Mouse (Mus musculus) thymus, postnatal 10 days (tissue): ENCODE results near the gene Gp9.

ENCODE experiments used
- DNase-seq, 2 experiments: peaks; one replicate each; pipeline ENCODE4 v3.0.0; 2021; ENCODE audit warnings: low spot score in 2 of 2

Gp9 gene

GRCm38 (mm10) chr6:87787108-87787890, 9.4 kb downstream of the Gp9 start:
- DNase-seq, result no peak

DNA sequence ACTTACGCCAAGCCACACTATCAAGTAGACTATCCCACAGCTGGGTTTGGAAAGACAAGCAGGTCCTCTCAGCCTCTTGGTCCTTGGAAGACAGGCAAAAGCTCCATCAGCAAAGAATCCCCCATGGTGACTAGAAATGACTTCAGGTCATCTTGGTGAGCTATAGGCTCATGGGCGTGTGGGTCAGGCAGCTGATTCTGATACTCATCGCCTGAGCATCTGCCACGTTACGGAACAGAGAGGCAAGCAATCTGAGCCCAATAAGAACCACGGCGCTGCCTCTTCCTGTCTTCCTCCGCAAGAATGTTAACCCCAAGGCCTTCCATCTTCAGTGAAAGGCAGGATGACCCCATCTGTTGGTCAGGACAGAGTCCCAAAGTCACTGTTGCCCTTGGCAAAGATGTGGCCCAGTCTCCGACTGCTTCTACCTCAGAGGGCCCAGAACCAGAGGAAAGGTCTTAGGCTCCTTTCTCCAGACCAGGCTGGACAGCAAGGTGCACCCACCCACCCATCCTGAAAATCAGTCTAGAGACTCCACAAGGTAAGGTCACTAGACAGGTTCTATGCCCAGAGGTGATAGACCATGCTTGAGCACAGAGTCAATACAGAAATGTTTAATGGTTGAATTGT, 10.5 kb downstream of the Gp9 start:
- DNase-seq, result no peak

- no peak for DNase-seq
Measured at GRCm38 (mm10) chr6:87788896-87789587, 11.2 kb downstream of the Gp9 start.

GRCm38 (mm10) chr6:87789791-87790190, 11.9 kb downstream of the Gp9 start:
- DNase-seq, result no peak

DNA sequence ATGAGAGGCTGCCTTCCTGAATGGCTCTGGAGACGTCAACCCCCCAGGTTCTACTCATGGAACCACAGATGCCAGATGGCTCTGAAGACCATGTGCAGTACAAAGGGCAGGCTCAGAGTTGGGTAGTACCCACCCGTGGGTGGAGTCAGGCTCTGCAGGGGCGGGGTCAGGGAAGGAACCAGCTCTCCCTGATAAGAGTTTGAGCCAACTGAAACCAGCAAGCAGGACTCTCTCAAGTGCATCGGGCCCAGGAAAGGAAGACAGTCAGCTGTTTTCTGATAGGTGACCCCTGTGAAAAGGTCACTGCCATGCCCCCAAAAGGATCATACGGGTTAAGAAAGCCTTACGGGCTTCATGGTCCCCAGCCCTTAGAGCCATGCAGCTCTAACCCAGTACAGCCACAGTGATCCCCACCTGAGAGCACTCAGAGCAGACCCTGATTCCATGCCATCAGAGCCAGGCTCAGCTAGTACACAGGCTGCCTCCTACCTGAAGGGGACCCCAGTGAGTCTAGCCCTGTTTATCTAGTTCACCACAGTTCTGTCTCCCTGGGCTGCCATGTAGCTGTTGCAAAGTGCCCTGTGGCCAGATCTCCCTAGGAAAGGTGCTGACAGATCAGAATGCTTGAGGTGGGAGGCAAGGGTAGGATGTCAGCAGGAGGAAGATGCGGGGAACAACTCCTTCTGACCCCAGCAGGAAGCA, 13.1 kb downstream of the Gp9 start:
- DNase-seq, result peak in 1 of 2 experiments; percentile 17

DNA sequence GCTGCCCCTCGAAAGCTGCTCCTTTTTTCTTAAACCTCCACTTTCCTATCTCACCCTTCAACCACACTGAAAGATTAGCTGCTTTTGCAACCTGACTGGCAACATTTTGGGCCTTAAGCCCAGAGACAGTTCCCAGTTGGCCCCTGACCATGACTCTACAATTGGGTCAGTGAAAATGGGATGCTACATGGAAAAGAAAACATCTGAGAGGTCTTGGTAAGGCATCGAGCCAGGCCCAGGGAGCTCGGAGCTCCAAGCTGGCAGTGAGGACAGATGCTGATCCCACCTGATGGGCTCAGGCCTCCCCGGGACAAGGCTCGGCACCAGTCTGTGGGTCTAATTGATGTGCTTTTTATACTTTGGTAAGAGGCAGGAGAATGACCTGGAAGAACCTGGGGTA, 14.0 kb downstream of the Gp9 start:
- DNase-seq, result no peak

- DNase-seq, result no peak
Measured at GRCm38 (mm10) chr6:87793821-87794510, 16.1 kb downstream of the Gp9 start.

GRCm38 (mm10) chr6:87795385-87796150, 17.7 kb downstream of the Gp9 start:
- no peak for DNase-seq

DNA sequence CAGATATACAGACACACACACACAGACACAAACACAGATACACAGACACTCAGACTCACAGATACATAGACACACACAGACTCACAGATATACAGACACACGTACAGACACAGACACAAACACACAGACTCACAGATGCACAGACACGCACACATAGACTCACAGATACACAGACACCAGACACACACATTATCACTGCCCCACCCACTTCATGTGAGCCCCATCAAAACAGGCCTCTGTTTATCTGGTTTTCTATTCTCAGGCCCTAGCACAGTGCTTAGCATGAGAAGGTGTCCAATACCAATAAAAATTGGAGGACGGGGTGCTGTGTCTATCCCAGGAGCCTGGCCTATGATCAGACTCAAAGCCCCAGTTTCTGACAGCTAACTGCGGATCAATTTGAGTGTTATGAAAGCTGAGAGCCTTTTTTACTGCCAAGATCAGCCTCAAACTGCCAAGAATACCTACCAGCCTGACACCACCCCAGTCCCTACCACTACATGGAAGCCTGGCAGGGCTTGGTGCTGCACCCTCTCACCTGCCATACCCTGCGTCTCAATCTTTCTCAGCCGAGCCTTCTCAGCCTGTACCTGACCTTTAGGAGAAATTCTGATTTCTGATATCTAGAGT, 18.5 kb downstream of the Gp9 start:
- no peak for DNase-seq

DNA sequence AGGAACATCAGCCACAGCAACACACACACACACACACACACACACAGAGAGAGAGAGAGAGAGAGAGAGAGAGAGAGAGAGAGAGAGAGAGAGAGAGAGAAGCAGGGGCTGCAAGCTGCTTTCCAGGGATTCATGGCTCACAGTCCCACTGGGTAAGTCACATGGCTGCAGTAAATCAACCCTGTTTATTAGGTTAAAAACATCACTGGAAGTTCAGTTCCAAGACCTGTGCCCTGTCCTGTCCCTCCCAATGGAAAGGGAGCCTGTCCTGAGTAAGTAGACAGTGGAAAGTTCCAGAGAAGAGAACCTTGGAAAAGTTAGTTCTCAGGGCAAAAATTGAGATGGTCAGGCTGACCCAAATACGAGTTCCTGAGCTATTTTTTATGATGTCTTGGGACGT, 19.4 kb downstream of the Gp9 start:
- no peak for DNase-seq

DNA sequence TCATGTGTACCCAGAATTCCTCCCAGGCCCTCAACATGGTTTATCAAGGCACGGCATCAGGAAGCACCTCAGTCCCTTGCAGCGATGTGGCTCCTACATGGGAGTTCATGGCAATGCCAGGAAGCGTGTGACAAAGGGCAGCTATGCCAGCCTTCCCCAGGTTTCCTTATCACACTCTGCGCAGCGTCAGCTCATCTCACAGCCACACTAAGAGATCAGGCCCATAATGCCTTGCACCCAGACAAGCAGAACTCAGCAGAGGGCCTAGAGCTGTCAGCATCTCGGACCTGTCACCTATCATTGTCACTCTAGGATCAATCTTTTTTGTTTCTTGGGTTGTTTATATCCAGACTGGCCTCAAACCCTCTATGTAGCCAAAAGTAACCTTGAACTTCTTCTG, 21.7 kb downstream of the Gp9 start:
- DNase-seq, result no peak

- no peak for DNase-seq
Measured at GRCm38 (mm10) chr6:87802462-87802861, 24.6 kb downstream of the Gp9 start.

- no peak for DNase-seq
Measured at GRCm38 (mm10) chr6:87804036-87804435, 26.2 kb downstream of the Gp9 start.

- DNase-seq, result no peak
Measured at GRCm38 (mm10) chr6:87804886-87805285, 27.0 kb downstream of the Gp9 start.

- DNase-seq, result no peak
Measured at GRCm38 (mm10) chr6:87805448-87805847, 27.6 kb downstream of the Gp9 start.

GRCm38 (mm10) chr6:87806028-87806427, 28.2 kb downstream of the Gp9 start:
- no peak for DNase-seq

GRCm38 (mm10) chr6:87806857-87807256, 29.0 kb downstream of the Gp9 start:
- no peak for DNase-seq

DNA sequence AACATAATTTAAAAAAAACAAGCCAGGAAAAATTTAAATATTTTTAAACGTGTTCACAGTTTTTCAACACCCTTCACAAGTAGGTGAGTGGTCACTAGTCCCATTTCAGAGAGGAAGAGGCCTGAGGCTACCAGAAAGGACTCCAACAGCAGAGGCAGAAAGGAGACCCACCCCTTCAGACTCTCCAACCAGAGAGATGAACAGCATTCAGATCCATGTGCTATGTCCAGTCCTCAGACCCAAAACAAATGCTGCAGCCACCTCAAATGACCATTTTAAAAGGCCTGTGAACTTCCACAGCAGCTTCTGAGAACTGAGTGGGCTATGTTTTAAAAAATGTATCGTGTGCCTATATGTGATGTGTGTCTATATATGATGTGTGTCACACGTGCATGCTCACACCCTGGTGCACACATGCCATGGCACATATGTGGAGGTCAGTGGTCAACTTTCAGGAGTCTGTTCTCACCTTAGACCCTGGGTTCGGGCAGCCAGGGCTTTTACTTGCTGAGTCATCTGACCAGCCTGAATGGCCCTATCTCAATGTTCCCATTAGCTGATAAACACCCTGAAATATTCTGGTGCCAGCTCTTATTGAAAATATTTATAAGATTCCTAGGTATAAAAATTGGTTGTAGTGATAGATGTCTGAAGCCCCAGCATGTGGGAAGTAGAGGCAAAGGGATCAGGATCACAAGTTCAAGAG, 30.0 kb downstream of the Gp9 start:
- no peak for DNase-seq

- no peak for DNase-seq
Measured at GRCm38 (mm10) chr6:87808521-87808920, 30.6 kb downstream of the Gp9 start.

GRCm38 (mm10) chr6:87809144-87809543, 31.3 kb downstream of the Gp9 start:
- DNase-seq, result no peak
